Mouse (Mus musculus) adrenal gland, adult 10 weeks (tissue): ENCODE measurements around the gene 2310033P09Rik. TPM values are rescaled to one million over a fixed set of nuclear protein-coding genes. Genes with fewer than 3 reads are reported as not detected.

ENCODE experiments used
- polyA plus RNA-seq: library from polyadenylated mRNA; stranded (reverse); fragments of 350-450 nt; fragmentation: Illumina TruSeq; extraction: RNeasy Lipid Tissue Mini Kit (QIAGEN cat#74804); gene quantifications from one replicate; pipeline ENCODE4 v1.2.3, GENCODE M21; 2014; ENCODE audit warnings: low read depth, low replicate concordance

2310033P09Rik gene
- 5.2 TPM for polyA plus RNA-seq

DNA sequence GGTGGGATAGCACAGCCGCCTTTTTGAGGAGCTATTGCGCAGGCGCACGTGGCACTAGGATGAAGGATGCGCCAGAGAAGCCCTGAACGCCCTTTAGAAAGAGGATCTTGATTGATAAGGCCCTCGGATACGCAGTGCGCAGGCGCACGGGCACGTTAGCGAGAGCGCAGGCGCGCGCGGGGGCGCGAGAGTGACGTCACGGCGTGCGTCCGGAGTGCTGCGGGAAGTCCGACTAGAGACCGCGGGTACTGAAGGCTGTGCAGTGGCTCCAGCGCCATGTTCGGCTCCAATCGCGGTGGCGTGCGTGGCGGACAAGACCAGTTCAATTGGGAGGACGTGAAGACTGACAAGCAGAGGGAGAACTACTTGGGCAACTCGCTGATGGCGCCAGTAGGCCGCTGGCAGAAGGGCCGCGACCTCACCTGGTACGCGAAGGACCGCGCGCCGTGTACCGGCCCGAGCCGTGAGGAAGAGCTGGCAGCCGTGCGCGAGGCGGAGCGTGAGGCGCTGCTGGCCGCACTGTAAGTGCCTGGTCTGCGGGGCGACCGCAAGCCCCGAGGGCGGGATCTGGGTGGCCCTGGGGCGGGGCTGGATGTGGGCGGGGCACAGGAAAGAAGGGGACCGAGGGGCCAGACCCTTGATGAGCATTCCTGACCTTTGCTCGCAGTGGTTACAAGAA lies at the start of gene 2310033P09Rik:
Gene 2310033P09Rik, plus strand, starts transcription at position 169 of the 679 bp plus-strand sequence.

DNA sequence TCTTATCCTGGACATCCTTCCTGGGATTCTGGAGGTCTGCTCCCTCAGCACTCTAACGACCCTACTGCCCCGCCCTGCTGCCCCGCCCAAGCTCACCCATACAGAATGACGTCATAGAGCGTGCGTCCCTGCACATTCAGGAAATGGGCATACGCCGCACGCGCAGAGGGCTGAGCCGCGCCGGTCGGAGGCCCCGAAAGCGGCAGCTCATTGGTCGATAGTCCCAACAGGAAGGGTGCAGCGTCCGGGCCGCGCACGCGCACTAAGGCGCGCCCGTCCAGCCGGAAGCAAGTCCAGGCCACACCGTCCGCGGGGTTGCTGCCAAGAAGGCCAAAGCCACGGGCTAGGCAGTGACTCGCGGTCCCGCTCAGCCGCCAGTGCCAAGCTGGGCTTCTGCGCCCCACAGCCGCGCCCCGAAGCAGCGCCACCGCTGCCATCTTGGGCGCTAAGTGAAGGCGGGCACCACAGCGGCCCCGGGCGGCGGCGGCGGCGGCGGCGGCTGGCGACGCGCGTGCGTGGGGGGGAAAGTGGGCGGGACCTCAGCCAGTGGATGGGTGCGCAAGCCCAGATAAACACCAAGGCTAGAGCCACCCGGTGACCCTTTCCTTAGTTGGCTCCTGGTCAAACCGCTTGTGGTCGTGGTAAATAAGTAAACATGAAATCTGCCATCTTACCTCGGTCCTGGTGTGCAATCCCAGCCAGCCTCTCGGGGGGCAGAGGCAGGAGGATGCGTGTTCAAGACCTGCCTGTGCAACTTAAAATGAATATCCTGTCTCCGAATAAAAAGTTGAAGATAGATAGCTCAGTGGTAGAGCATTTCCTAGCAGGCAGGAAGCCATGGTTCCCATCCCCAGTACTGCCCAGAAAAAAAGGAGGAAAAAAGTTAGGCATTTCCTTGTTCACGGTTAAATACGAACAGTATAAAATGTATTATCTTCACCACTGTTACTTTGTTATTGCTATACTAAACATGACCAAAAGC lies 44.6 kb upstream of the 2310033P09Rik start, which contains the start of gene Iba57:
Gene Iba57, minus strand, starts transcription at position 485 of the 982 bp plus-strand sequence.

DNA sequence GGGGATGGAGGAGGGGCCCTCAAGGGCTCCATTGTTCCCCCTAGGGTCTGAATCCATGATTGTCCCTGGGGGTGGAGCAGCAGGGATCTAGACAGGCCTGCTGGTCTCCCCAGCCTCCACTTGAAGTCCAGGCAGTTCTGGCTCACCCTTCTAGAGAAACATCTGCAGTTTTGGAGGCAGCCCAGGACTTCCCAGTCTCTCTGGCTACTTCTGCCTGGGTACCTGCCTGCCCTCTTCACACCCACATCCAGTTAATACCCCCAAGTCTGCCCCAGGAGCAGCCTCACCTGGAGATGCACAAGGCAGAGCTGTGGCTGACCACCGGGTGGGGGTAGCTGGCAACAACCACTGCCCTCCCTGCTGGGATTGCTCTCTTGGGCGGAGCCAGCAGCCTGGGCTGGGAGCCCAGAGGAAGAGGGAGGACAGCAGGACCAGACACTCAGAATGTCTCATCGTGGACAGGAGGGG lies 25.2 kb upstream of the 2310033P09Rik start, which contains the start of gene Gjc2:
Gene Gjc2, minus strand, starts transcription at position 350 of the 468 bp plus-strand sequence.

DNA sequence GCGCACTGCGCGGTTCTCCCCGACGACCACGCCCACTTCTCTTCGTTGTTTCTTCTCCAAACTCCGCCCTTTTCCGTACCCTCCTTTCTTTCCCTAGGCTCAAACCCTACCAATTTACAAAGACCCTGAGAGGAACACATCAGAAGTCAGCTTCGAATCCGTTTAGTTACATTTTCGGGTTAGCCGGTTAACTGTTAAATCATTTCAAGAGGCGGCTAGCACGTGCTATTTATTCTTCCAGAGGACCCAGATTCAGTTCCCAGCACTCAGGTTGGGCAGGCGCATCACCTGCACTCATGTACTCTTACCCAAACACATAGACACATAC lies 16.1 kb upstream of the 2310033P09Rik start, which contains the start of gene Guk1:
Gene Guk1, minus strand, starts transcription at position 154 of the 328 bp plus-strand sequence.

DNA sequence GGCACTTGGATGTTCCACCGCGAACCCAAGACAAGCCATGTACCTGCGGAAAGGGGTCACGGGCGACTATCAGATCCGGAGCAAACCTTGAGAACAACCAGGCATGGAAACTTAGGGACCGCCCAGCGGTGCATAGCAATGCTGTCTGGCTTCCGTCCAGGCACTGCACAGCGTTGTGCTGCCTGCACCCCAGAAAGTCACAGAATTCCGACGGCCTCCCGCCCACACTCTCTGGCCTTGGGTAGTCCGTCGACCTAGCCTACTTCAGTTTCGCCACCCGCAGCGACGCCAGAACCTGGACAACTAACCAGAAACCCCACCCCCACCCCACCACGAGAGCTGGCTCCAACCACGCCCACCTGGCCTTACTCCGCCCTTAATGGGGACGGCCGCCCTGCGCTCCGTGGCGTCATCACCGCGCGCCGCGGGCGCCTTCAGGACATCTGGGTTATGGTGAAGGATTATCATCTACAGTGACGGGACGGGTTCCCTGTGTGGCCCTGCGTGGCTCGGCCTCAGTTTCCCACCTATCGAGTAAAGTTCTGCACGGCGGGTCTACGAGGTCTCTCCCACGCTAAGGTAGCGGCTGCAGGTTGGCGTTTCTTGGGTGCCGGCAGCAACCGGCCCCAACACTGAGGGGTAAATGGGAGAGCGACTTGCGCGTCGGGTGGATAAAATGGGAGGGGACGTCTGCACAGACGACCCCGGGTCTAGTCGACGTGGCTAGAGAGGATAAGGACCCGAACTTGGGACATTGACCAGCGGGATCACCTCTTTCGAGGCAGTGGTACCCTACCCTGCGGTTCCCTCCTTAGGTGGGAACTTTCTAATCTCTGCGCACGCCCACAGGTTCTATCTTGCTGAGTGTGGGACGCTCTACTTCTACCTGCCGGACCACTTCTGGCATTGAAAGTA lies 5.8 kb upstream of the 2310033P09Rik start, which contains the start of gene Mrpl55:
Gene Mrpl55, plus strand, starts transcription at position 406 of the 915 bp plus-strand sequence.

DNA sequence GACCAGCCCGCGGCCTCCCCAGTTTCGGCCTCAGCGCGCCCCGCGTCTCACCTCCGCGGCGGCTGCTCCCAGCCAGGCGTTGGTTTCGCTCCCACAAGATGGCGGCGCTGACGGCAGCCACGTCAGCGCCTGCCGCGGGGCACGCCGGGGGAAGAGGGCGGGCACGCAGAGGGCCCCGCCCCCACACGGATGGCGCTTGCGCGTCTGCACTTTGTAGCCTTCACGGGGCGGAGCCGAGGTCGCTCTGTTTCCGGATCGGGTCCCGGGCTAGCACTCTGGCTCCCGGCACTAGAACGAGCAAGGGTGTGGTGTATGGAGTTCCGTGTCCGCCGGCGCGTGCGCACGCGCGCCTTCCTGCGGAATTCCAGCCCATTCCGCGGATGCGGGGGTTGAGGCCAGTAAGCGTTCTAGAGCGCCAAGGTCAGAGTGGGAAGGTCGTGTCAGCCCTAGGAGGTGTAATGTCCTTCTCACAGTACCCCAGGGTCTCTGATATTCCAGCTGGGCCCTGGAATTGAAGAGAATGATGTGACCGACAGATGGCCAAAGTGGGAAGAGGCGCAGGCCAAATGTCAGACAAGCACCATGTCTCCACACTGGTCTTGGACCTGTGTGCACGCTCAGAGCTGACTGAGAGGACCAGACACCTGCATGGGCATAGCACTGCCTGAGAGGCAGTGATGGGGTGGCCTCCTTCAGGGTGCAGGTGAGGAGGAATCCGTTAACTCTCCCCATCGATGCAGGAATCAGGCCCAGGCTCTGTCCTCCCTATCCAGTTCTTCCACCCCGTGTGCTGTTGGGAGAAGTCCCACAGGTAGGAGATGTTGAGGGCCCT lies 20.2 kb downstream of the 2310033P09Rik start, which contains the start of gene Arf1:
Gene Arf1, minus strand, starts transcription at position 149 of the 832 bp plus-strand sequence.

Other genes starting within 250 kb of the 2310033P09Rik start
- 1.3 TPM for gene Trim11, start 230.2 kb upstream of the 2310033P09Rik start, polyA plus RNA-seq
- gene Obscn, start 71.9 kb upstream of the 2310033P09Rik start, polyA plus RNA-seq: not detected
- gene Iba57, start 44.6 kb upstream of the 2310033P09Rik start, polyA plus RNA-seq: 1.2 TPM
- not detected for gene Gjc2, start 25.1 kb upstream of the 2310033P09Rik start, polyA plus RNA-seq
- 5.7 TPM for gene Guk1, start 16.1 kb upstream of the 2310033P09Rik start, polyA plus RNA-seq
- gene Mrpl55, start 5.8 kb upstream of the 2310033P09Rik start, polyA plus RNA-seq: 14.6 TPM
- gene Arf1, start 19.9 kb downstream of the 2310033P09Rik start, polyA plus RNA-seq: 317 TPM
- gene Wnt3a, start 82.4 kb downstream of the 2310033P09Rik start, polyA plus RNA-seq: not detected
- gene Wnt9a, start 98.6 kb downstream of the 2310033P09Rik start, polyA plus RNA-seq: 0.52 TPM
- not detected for gene Prss38, start 167.3 kb downstream of the 2310033P09Rik start, polyA plus RNA-seq
- 11.6 TPM for gene Jmjd4, start 241.7 kb downstream of the 2310033P09Rik start, polyA plus RNA-seq
- 56.9 TPM for gene Snap47, start 242.9 kb downstream of the 2310033P09Rik start, polyA plus RNA-seq